Mouse (Mus musculus): ENCODE data around the gene Cmc1.

- TF ChIP-seq CEBPB (IDR thresholded peaks at IDR 0.05; ENCODE audit: low read depth) (no peak), CTCF (IDR thresholded peaks at IDR 0.05; ENCODE audit: control insufficient read depth, insufficient read depth, insufficient read length) (no peak), MYOD1 (IDR thresholded peaks at IDR 0.05; ENCODE audit: control insufficient read depth, insufficient read length, low read depth) (no peak), USF1 (IDR thresholded peaks at IDR 0.05; ENCODE audit: low read depth) (no peak), MAX (IDR thresholded peaks at IDR 0.05) (no peak), MYOG (IDR thresholded peaks at IDR 0.05; ENCODE audit: control insufficient read depth, extremely low read depth, insufficient read length) (no peak), FOSL1 (IDR thresholded peaks at IDR 0.05; ENCODE audit: insufficient read depth, low read length, poor library complexity, severe bottlenecking) (no peak)
Measured at GRCm38 (mm10) chr9:118151221-118151507, 1.2 kb upstream of the Cmc1 start.
